Mouse (Mus musculus) midbrain, embryonic 15.5 days (tissue): ENCODE measurements at regions not wholly inside any gene's neighbourhood (a gene's known extent, or its start where the extent isn't known, plus 50 kb on each side); places are given as distances from the start of the nearest gene placed in this dataset.
"Not testable (repeated sequence)": the region's sequence is repeated elsewhere in the genome, so short reads cannot be mapped to it uniquely, and the experiment has no call there.

Source experiments
- ATAC-seq: fragments of 200-750 bp; cut with Nextera tagmentation; replicated peaks from 2 replicates; pipeline ENCODE4 v1.8.0; 2017; ENCODE audit warnings: moderate TSS enrichment
- H3K27ac ChIP-seq: fragments of 300-500 bp; sonication (generic); 2 replicates; pipeline ENCODE4 v1.5.1; 2015; ENCODE audit warnings: mild to moderate bottlenecking, inconsistent platforms
- H3K27me3 ChIP-seq: fragments of 300-500 bp; sonication (generic); replicated peaks from 2 replicates; pipeline ENCODE4 v1.6.1; 2015; ENCODE audit warnings: inconsistent platforms
- H3K36me3 ChIP-seq: fragments of 300-500 bp; sonication (generic); replicated peaks from 2 replicates; pipeline ENCODE4 v1.6.1; 2015; ENCODE audit warnings: inconsistent platforms
- H3K4me1 ChIP-seq: fragments of 300-500 bp; sonication (generic); 2 replicates; pipeline ENCODE4 v1.6.1; 2015; ENCODE audit warnings: inconsistent platforms
- H3K4me2 ChIP-seq: fragments of 300-500 bp; sonication (generic); 2 replicates; pipeline ENCODE4 v1.6.1; 2015; ENCODE audit warnings: inconsistent platforms, mild to moderate bottlenecking, moderate library complexity
- H3K4me3 ChIP-seq: fragments of 300-500 bp; sonication (generic); 2 replicates; pipeline ENCODE4 v1.5.1; 2015; ENCODE audit warnings: mild to moderate bottlenecking, inconsistent platforms
- H3K9ac ChIP-seq: fragments of 300-500 bp; sonication (generic); 2 replicates; pipeline ENCODE4 v1.6.1; 2015; ENCODE audit warnings: mild to moderate bottlenecking, inconsistent platforms
- H3K9me3 ChIP-seq: fragments of 300-500 bp; sonication (generic); 2 replicates; pipeline ENCODE4 v1.6.1; 2016; ENCODE audit warnings: inconsistent platforms
- WGBS: fragments of 180-500 bp; shearing (Covaris S2); methylation state at CpG from one replicate; pipeline ENCODE4 v1.1.7; 2015; ENCODE audit warnings: mixed read lengths; 5-methylcytosine and 5-hydroxymethylcytosine counted together

- H3K36me3 ChIP-seq, H3K4me3 ChIP-seq, H3K4me2 ChIP-seq, H3K27me3 ChIP-seq, H3K4me1 ChIP-seq, H3K27ac ChIP-seq, H3K9ac ChIP-seq, ATAC-seq, H3K9me3 ChIP-seq: not testable (repeated sequence)
Measured at GRCm38 (mm10) chr15:19980625-19981024, 468.4 kb upstream of the Cdh12 start.

DNA sequence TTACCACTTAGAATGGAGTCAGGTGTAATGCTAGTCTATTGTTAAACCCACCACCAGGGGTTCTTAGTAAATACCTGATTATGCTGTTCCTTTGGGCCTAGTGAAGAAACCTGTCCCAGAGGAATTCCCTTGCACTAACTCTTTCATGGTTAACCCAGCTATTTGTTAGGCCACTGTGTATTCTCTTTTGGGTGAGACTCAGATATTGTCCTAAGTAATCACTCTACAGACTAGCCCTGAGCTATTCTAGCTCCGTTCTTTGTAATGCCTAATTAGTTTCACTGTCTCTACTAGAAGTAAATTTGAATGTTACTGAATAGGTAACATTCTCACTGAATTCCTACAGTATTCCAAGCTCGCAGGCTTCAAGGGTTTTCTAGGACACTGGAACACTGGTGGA, 464.1 kb upstream of the Cdh12 start:
- H3K27me3 ChIP-seq, H3K9me3 ChIP-seq, H3K4me3 ChIP-seq, H3K4me1 ChIP-seq, H3K27ac ChIP-seq, H3K4me2 ChIP-seq, H3K36me3 ChIP-seq, ATAC-seq, H3K9ac ChIP-seq: not testable (repeated sequence)
- WGBS: 75% methylated on average over 2 of the region's 2 CpGs

DNA sequence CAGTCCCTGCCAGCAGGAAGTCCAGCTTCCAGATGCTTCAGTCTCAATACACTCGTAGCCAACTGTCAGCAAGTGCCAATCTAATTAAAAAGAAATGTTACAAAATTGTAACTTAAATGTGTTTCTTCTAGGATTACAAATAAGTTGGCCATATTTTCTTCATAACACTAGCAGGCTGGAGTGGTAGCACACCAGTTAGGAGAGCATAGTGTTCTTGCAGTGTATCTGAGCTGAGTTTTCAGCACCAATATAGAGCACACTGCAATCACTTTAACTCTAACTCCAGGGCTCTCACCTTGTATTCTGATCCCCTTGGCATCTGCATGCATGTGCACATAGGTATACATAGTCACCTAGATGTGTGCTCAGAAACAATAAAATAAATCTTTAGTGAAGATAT, 417.3 kb upstream of the Cdh12 start:
- Histone ChIP-seq H3K4me1 (no peaks in the 10 kb centered on the region), H3K27ac (no peak overlapping the region), H3K4me3 (no peak overlapping the region), H3K36me3 (no peaks in the 10 kb centered on the region), H3K27me3 (no peaks in the 10 kb centered on the region), H3K4me2 (no peak overlapping the region), H3K9me3 (no peaks in the 10 kb centered on the region), H3K9ac (no peak overlapping the region)
- 78% methylated on average over 1 of the region's 1 CpGs for WGBS
- no peak for ATAC-seq

DNA sequence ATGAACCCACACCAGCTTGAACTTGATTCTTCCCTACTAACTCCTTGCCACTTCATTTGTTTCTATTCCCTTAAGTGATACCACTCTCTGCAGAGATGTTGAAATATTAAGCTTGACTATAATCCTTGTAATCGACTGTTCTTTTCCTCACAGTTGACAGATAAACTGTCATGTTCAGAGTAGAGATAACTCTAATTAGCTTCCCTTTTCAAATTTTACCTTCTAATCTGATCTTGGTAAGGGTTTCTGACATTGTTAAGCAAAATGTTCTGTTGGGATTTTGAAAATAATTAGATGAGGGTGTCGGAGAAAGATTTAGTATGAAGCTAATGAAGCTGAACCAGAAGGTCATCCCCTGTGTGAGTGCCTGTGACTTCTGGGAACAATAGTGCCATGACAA, 414.7 kb upstream of the Cdh12 start:
- Histone ChIP-seq H3K27me3 (no peaks in the 10 kb centered on the region), H3K4me1 (no peaks in the 10 kb centered on the region), H3K9me3 (no peaks in the 10 kb centered on the region), H3K4me3 (no peak overlapping the region), H3K27ac (no peak overlapping the region), H3K4me2 (no peak overlapping the region), H3K9ac (no peak overlapping the region), H3K36me3 (no peaks in the 10 kb centered on the region)
- no peak for ATAC-seq
- 61% methylated on average over 2 of the region's 2 CpGs for WGBS

GRCm38 (mm10) chr15:20038550-20039435, 410.3 kb upstream of the Cdh12 start:
- Histone ChIP-seq H3K9ac (no peak overlapping the region), H3K9me3 (no peaks in the 10 kb centered on the region), H3K27ac (no peak overlapping the region), H3K36me3 (no peaks in the 10 kb centered on the region), H3K4me2 (no peak overlapping the region), H3K27me3 (no peaks in the 10 kb centered on the region), H3K4me1 (no peaks in the 10 kb centered on the region), H3K4me3 (no peak overlapping the region)
- WGBS: 71% methylated on average over 2 of the region's 2 CpGs
- ATAC-seq: peak; percentile 33; the same call in 1 of the 2 replicates

DNA sequence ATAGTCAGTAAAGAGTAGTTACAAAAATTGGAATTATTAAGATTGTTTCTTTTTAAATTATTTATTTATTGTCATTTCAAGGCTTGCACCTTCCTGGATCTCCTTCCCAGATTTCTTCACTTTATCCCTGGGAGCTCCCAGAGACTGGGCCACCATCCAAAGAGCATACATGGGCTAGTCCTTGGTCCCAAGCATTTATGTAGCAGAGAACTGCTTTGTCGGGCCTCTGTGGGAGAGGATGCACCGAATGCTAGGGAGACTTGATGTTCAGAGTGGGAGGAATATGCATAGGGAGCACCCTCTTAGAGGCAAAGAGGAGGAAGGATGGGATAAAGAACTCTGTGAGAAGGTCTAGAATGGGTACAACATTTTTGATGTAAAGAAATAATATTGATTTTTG, 409.0 kb upstream of the Cdh12 start:
- no peaks in the 10 kb centered on the region for H3K9me3 ChIP-seq
- no peak overlapping the region for H3K9ac ChIP-seq
- no peak overlapping the region for H3K4me2 ChIP-seq
- H3K36me3 ChIP-seq: no peaks in the 10 kb centered on the region
- H3K27ac ChIP-seq: no peak overlapping the region
- H3K4me3 ChIP-seq: no peak overlapping the region
- no peak for ATAC-seq
- no peaks in the 10 kb centered on the region for H3K27me3 ChIP-seq
- 90% methylated on average over 2 of the region's 2 CpGs for WGBS
- no peaks in the 10 kb centered on the region for H3K4me1 ChIP-seq

DNA sequence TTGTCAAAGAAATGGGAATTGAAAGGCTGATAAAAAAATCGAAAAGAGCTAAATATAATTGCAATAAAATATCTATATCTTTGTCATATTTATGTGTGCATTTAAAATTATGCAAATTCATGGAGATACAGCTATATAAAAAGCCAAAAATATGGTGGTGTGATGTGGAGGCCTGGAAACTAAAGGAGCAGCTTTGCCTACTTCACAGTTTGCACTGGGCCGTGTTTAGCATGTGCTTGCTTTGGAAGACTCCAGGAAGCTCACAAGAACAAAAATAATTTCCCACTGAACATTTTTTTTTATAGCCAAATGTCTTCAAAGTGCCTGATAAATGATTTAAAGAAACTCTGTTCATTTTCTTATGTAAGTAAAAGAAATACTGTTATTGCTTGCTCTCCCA, 364.1 kb upstream of the Cdh12 start:
- Histone ChIP-seq H3K4me2 (no peak overlapping the region), H3K4me1 (no peaks in the 10 kb centered on the region), H3K27ac (no peak overlapping the region), H3K4me3 (no peak overlapping the region), H3K36me3 (no peaks in the 10 kb centered on the region), H3K9me3 (no peaks in the 10 kb centered on the region), H3K9ac (no peak overlapping the region), H3K27me3 (no peaks in the 10 kb centered on the region)
- 81% methylated on average over 2 of the region's 2 CpGs for WGBS
- ATAC-seq: no peak

DNA sequence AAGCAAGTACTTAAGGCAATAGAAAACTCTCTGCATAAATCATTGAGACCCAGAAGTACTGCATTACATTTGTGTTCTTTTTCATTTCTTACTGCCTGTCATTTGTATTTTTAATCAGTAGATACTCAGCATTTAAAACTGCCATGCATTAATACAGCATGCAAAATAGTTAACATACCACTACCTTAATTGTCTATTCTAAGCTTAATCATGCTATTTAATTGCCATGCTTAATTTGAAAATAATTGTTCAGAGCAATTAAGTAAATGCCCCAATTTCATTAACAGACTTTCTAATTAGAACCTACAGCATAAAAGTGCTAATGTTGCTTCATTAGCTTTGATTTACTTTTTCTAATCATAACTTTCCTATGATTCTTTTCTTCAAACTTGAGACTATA, 359.3 kb upstream of the Cdh12 start:
- no peaks in the 10 kb centered on the region for H3K27me3 ChIP-seq
- no peak overlapping the region for H3K4me2 ChIP-seq
- no peaks in the 10 kb centered on the region for H3K4me1 ChIP-seq
- no peak for ATAC-seq
- no peak overlapping the region for H3K27ac ChIP-seq
- no peak overlapping the region for H3K9ac ChIP-seq
- H3K9me3 ChIP-seq: no peaks in the 10 kb centered on the region
- no peaks in the 10 kb centered on the region for H3K36me3 ChIP-seq
- no peak overlapping the region for H3K4me3 ChIP-seq

GRCm38 (mm10) chr15:20090522-20090921, 358.5 kb upstream of the Cdh12 start:
- H3K27ac ChIP-seq: no peak overlapping the region
- H3K4me3 ChIP-seq: no peak overlapping the region
- H3K27me3 ChIP-seq: no peaks in the 10 kb centered on the region
- no peaks in the 10 kb centered on the region for H3K36me3 ChIP-seq
- ATAC-seq: no peak
- H3K4me2 ChIP-seq: no peak overlapping the region
- H3K4me1 ChIP-seq: no peaks in the 10 kb centered on the region
- H3K9me3 ChIP-seq: no peaks in the 10 kb centered on the region
- WGBS: 89% methylated on average over 3 of the region's 3 CpGs
- no peak overlapping the region for H3K9ac ChIP-seq

- Histone ChIP-seq H3K9me3 (no peaks in the 10 kb centered on the region), H3K4me2 (no peak overlapping the region), H3K9ac (no peak overlapping the region), H3K27me3 (no peaks in the 10 kb centered on the region), H3K36me3 (no peaks in the 10 kb centered on the region), H3K4me1 (no peaks in the 10 kb centered on the region), H3K4me3 (no peak overlapping the region), H3K27ac (no peak overlapping the region)
- no peak for ATAC-seq
- 15% methylated on average over 1 of the region's 1 CpGs for WGBS
Measured at GRCm38 (mm10) chr15:20095764-20096163, 353.3 kb upstream of the Cdh12 start.

DNA sequence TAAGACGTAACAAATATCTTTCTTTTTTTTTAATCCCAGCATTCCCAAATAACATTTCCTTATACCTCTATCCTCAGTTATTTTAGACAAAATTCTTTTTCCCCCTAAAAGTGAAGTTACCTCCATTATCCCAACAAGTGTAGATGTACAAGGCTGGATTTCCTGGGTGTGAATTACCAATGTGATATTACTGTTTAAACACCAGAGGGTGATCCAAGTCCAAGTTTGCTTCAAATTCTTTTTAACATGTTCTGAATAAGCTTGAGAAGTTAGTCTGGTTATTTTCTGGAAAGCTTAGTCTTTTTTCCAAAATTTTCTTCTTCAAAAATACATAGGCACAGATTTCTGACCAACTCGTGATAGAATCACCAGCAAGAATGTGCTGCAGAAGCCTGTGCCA, 329.5 kb upstream of the Cdh12 start:
- Histone ChIP-seq H3K9ac (no peak overlapping the region), H3K9me3 (no peaks in the 10 kb centered on the region), H3K27ac (no peak overlapping the region), H3K27me3 (no peaks in the 10 kb centered on the region), H3K4me1 (no peaks in the 10 kb centered on the region), H3K36me3 (no peaks in the 10 kb centered on the region), H3K4me3 (no peak overlapping the region), H3K4me2 (no peak overlapping the region)
- no peak for ATAC-seq
- WGBS: 88% methylated on average over 2 of the region's 2 CpGs

DNA sequence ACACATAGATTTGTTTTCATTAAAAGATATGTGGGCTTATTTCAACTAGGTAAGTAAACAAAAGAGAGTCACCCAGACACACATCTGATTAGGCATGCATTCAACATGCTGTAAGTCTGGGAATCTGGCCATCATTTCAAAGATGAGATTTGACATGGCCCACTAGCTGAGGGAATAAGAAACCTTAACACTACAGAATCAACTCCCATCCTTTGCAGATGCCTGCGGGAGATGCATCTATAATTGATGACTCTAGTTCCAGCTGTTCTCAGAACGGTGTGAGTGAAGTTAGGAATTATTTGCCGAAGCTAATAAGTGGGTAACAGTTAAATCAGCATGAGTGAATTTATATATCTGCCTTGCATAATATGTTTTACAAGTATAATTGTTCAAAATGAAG, 325.5 kb upstream of the Cdh12 start:
- 51% methylated on average over 3 of the region's 3 CpGs for WGBS
- no peak overlapping the region for H3K9ac ChIP-seq
- H3K36me3 ChIP-seq: no peaks in the 10 kb centered on the region
- no peaks in the 10 kb centered on the region for H3K9me3 ChIP-seq
- H3K27me3 ChIP-seq: no peaks in the 10 kb centered on the region
- H3K27ac ChIP-seq: no peak overlapping the region
- H3K4me1 ChIP-seq: no peaks in the 10 kb centered on the region
- ATAC-seq: peak; percentile 82
- H3K4me2 ChIP-seq: no peak overlapping the region
- no peak overlapping the region for H3K4me3 ChIP-seq

DNA sequence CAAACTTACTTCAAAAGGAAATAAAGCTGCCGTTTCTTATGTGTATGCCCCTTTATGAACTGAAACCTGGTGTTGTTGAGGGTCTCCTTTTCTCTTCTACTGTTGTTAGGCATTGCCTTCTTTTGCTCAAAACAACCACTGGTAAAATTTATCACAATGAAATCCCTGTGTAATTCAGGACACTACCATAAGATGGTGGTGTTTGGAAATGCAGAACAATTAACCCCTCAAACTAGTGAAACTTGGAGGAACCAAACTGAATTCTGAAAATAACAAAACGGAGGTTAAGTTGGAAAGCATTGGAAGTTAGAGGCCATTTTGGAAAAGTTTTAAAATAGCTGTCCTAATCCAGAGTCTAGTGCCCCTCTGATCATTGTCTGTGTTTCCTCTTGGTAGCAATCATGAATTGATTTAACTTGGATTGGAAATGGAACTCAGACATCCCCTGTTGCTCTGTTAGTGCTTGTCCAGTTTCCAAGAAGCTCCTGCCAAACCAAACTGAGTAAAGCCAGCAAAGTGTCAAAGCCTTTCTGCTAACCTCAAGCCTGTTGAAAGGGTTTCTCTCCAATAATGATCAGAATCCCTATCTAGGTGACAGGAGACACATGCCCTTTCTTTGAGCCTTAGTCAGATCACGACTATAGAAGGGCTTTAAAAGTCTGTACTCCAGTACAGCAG, 313.0 kb upstream of the Cdh12 start:
- H3K36me3 ChIP-seq: no peaks in the 10 kb centered on the region
- H3K4me1 ChIP-seq: no peaks in the 10 kb centered on the region
- 61% methylated on average over 3 of the region's 3 CpGs for WGBS
- no peaks in the 10 kb centered on the region for H3K27me3 ChIP-seq
- H3K9ac ChIP-seq: no peak overlapping the region
- no peak overlapping the region for H3K4me3 ChIP-seq
- H3K9me3 ChIP-seq: no peaks in the 10 kb centered on the region
- H3K4me2 ChIP-seq: no peak overlapping the region
- ATAC-seq: no peak
- no peak overlapping the region for H3K27ac ChIP-seq
